In the genomic region with DNA sequence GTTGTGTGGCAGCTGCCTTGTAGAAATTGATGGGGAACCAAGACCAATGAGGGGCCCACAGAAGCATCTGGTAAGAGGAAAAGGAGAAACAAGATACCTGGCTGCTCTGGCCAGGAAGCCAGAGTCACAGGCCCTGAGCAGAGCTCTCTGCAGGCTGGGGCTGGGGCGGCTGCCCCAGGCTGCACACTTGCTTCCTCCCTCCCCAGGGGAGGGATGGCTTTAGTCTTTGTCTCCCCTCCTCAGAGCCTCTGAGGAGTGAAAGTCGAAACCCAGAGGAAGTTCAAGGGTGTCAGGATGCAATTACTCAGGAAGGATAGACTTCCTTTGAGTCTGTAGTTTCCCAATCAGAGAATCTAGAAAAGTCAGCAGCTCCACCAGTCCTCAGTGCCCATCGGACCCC, we compare ENCODE assay signal across 15 mouse cellular contexts.
A peak's percentile ranks its signal among the peaks of the same experiment; 100 is the strongest.
DNase-seq lines count a peak whose midpoint lies in the region; ATAC-seq and TF ChIP-seq lines count a peak whose summit lies in the region.
"Had no signal": no experiment of that assay in that cellular context is flagged by ENCODE, and none has a peak within 500 bp of the region (broad histone marks: within the 10 kb centered on the region; RNA-seq: fewer than 3 reads in every experiment).

No protein-coding gene starts in this region.

- H3K4me3 ChIP-seq in kidney, embryonic 15.5 days (replicated peaks) = no peak overlapping the region
- peak overlapping the region in 1 of 2 experiments; percentile 17; a peak in 2 of 4 replicates for H3K4me3 ChIP-seq in MEL (ENCODE audit: control insufficient read depth in 1 of 2, insufficient read depth in 1 of 2, low read depth in 2 of 2, low read length in 2 of 2)
- H3K4me3 ChIP-seq in embryonic facial prominence, embryonic 10.5 days = no peak overlapping the region
- H3K4me3 ChIP-seq in liver, embryonic 14.5 days (ENCODE audit: insufficient read depth in 1 of 2, low read depth in 2 of 2, low read length in 2 of 2) = no peak overlapping the region
- no peak overlapping the region for H3K4me3 ChIP-seq in midbrain, embryonic 14.5 days (replicated peaks; ENCODE audit: low read depth, low read length)
- no peak overlapping the region for H3K4me3 ChIP-seq in forebrain, embryonic 11.5 days (ENCODE audit: low read depth, low read length)
- H3K4me3 ChIP-seq: hindbrain, embryonic 12.5 days; midbrain, embryonic 10.5 days; neural tube, embryonic 13.5 days had no signal

- H3K4me1 ChIP-seq in kidney, embryonic 15.5 days = peaks cover 9% of the 10 kb centered on the region
- peaks cover 7 to 21% of the 10 kb centered on the region in 2 experiments for H3K4me1 ChIP-seq in MEL (ENCODE audit: control insufficient read depth in 1 of 2, insufficient read depth in 2 of 2, low read length in 2 of 2)
- H3K4me1 ChIP-seq in embryonic facial prominence, embryonic 10.5 days = peaks cover 15% of the 10 kb centered on the region
- H3K4me1 ChIP-seq in liver, embryonic 14.5 days (replicated peaks; ENCODE audit: control insufficient read depth in 2 of 2, insufficient read depth in 2 of 2, low read length in 1 of 2) = peaks cover 0 to 4% of the 10 kb centered on the region in 2 experiments; a peak in 1 of 4 replicates
- no peaks in the 10 kb centered on the region for H3K4me1 ChIP-seq in midbrain, embryonic 14.5 days (ENCODE audit: control insufficient read depth, insufficient read depth, low read length)
- H3K4me1 ChIP-seq in forebrain, embryonic 11.5 days (replicated peaks; ENCODE audit: control insufficient read depth, insufficient read depth, low read length) = no peaks in the 10 kb centered on the region
- H3K4me1 ChIP-seq: hindbrain, embryonic 12.5 days had no signal

- TF ChIP-seq CTCF in MEL (IDR thresholded peaks at IDR 0.05 in 2 of 3, conservative IDR thresholded peaks at IDR 0.05 in 1 of 3; ENCODE audit: control insufficient read depth in 1 of 3, insufficient read depth in 1 of 3, low read depth in 2 of 3, low read length in 3 of 3, poor library complexity in 1 of 3, severe bottlenecking in 1 of 3) = no peak
- TF ChIP-seq CTCF in liver, embryonic 14.5 days (IDR thresholded peaks at IDR 0.05; ENCODE audit: low read depth) = no peak

- no peaks in the 10 kb centered on the region for H3K36me3 ChIP-seq in kidney, embryonic 15.5 days
- peaks cover 0 to 28% of the 10 kb centered on the region in 2 experiments; a peak in 2 of 4 replicates for H3K36me3 ChIP-seq in MEL (ENCODE audit: control insufficient read depth in 1 of 2, insufficient read depth in 2 of 2, low read length in 2 of 2)
- no peaks in the 10 kb centered on the region for H3K36me3 ChIP-seq in embryonic facial prominence, embryonic 10.5 days (replicated peaks)
- H3K36me3 ChIP-seq in liver, embryonic 14.5 days (replicated peaks; ENCODE audit: control insufficient read depth, insufficient read depth, low read depth) = no peaks in the 10 kb centered on the region
- no peaks in the 10 kb centered on the region for H3K36me3 ChIP-seq in midbrain, embryonic 14.5 days (ENCODE audit: control insufficient read depth, insufficient read depth, low read length)
- H3K36me3 ChIP-seq in forebrain, embryonic 11.5 days (ENCODE audit: control insufficient read depth, insufficient read depth, low read length) = no peaks in the 10 kb centered on the region
- H3K36me3 ChIP-seq: hindbrain, embryonic 12.5 days; midbrain, embryonic 10.5 days; neural tube, embryonic 13.5 days had no signal

- no peak for TF ChIP-seq POLR2A in MEL (IDR thresholded peaks at IDR 0.05; ENCODE audit: control insufficient read depth in 1 of 2, insufficient read depth in 1 of 2, low read depth in 1 of 2, low read length in 2 of 2, poor library complexity in 1 of 2)

- DNase-seq in kidney, adult 8-10 months = no peak
- peak; percentile 57 for DNase-seq in MEL (ENCODE audit: low read depth, low spot score)
- peak; percentile 37 for DNase-seq in embryonic facial prominence, embryonic 10.5 days (ENCODE audit: low spot score)
- no peak for DNase-seq in liver, embryonic 14.5 days (ENCODE audit: low read depth in 3 of 3, low spot score in 3 of 3)
- no peak for DNase-seq in midbrain, embryonic 14.5 days
- DNase-seq in forebrain, embryonic 11.5 days (ENCODE audit: low spot score) = no peak
- no peak for DNase-seq in frontal cortex, postnatal 25 days (ENCODE audit: low spot score in 2 of 2)
- DNase-seq: adrenal gland, adult 2 months; cerebellum, adult 11 months had no signal

- TF ChIP-seq RAD21 in MEL (IDR thresholded peaks at IDR 0.05; ENCODE audit: low read depth, low read length) = no peak

- WGBS in kidney, embryonic 15.5 days = 32% methylated on average over 3 of the region's 3 CpGs
- WGBS in embryonic facial prominence, embryonic 10.5 days = 34% methylated on average over 3 of the region's 3 CpGs
- 25% methylated on average over 3 of the region's 3 CpGs for WGBS in liver, embryonic 14.5 days (ENCODE audit: insufficient replicate concordance)
- 49% methylated on average over 3 of the region's 3 CpGs for WGBS in midbrain, embryonic 14.5 days
- 45% methylated on average over 3 of the region's 3 CpGs for WGBS in forebrain, embryonic 11.5 days

- H3K27me3 ChIP-seq in kidney, embryonic 15.5 days = peaks cover 58% of the 10 kb centered on the region
- H3K27me3 ChIP-seq in MEL (ENCODE audit: control insufficient read depth in 1 of 2, insufficient read depth in 2 of 2, low read length in 2 of 2) = no peaks in the 10 kb centered on the region
- peaks cover 99% of the 10 kb centered on the region for H3K27me3 ChIP-seq in embryonic facial prominence, embryonic 10.5 days (replicated peaks; ENCODE audit: low read depth, poor library complexity, severe bottlenecking)
- H3K27me3 ChIP-seq in liver, embryonic 14.5 days (ENCODE audit: control insufficient read depth, insufficient read depth, low read length) = no peaks in the 10 kb centered on the region; the same call in 1 of the 2 replicates
- 0 out of 2 replicates have a peak, but pooled peaks cover 7% of the 10 kb centered on the region for H3K27me3 ChIP-seq in midbrain, embryonic 14.5 days (ENCODE audit: control insufficient read depth, insufficient read depth, low read length)
- H3K27me3 ChIP-seq in forebrain, embryonic 11.5 days (ENCODE audit: control insufficient read depth, insufficient read depth, low read length) = peaks cover 20% of the 10 kb centered on the region; the same call in 1 of the 2 replicates

- 0 out of 2 replicates have a peak overlapping the region, but pooled peaks have one; percentile 45 for H3K27ac ChIP-seq in kidney, embryonic 15.5 days
- peak overlapping the region; percentile 78 for H3K27ac ChIP-seq in MEL (ENCODE audit: control insufficient read depth, low read depth, low read length)
- H3K27ac ChIP-seq in embryonic facial prominence, embryonic 10.5 days (replicated peaks) = no peak overlapping the region
- no peak overlapping the region for H3K27ac ChIP-seq in liver, embryonic 14.5 days
- no peak overlapping the region for H3K27ac ChIP-seq in midbrain, embryonic 14.5 days (replicated peaks; ENCODE audit: low read depth, low read length)
- no peak overlapping the region for H3K27ac ChIP-seq in forebrain, embryonic 11.5 days (ENCODE audit: low read depth, low read length)
- H3K27ac ChIP-seq: hindbrain, embryonic 12.5 days; midbrain, embryonic 10.5 days; neural tube, embryonic 13.5 days had no signal

- H3K4me2 ChIP-seq in kidney, embryonic 15.5 days = no peak overlapping the region
- no peak overlapping the region for H3K4me2 ChIP-seq in liver, embryonic 14.5 days (ENCODE audit: low read depth)
- no peak overlapping the region for H3K4me2 ChIP-seq in midbrain, embryonic 14.5 days (ENCODE audit: low read length)
- no peak overlapping the region for H3K4me2 ChIP-seq in forebrain, embryonic 11.5 days (ENCODE audit: low read depth, low read length, severe bottlenecking)
- H3K4me2 ChIP-seq: hindbrain, embryonic 12.5 days; neural tube, embryonic 13.5 days had no signal

- H3K9ac ChIP-seq in kidney, embryonic 15.5 days = no peak overlapping the region
- H3K9ac ChIP-seq in MEL (ENCODE audit: control insufficient read depth, low read depth, low read length, poor library complexity, severe bottlenecking) = peak overlapping the region; percentile 37
- H3K9ac ChIP-seq in liver, embryonic 14.5 days (replicated peaks) = no peak overlapping the region
- H3K9ac ChIP-seq in midbrain, embryonic 14.5 days (replicated peaks; ENCODE audit: low read length) = no peak overlapping the region
- no peak overlapping the region for H3K9ac ChIP-seq in forebrain, embryonic 11.5 days (ENCODE audit: low read length)
- H3K9ac ChIP-seq: hindbrain, embryonic 12.5 days; neural tube, embryonic 13.5 days had no signal

- H3K79me2 ChIP-seq in MEL (ENCODE audit: control insufficient read depth, insufficient read depth, low read length, poor library complexity) = no peaks in the 10 kb centered on the region

- TF ChIP-seq EP300 in MEL (IDR thresholded peaks at IDR 0.05; ENCODE audit: low read depth in 1 of 2, low read length in 2 of 2) = no peak
- no peak for TF ChIP-seq EP300 in liver, embryonic 14.5 days (IDR thresholded peaks at IDR 0.05; ENCODE audit: low read depth)

- ATAC-seq in kidney, embryonic 15.5 days (replicated peaks; ENCODE audit: low FRiP score) = peak; percentile 81
- 0 out of 2 replicates have a peak, but pooled peaks have one; percentile 37 for ATAC-seq in liver, embryonic 14.5 days (ENCODE audit: insufficient read depth)
- no peak for ATAC-seq in midbrain, embryonic 14.5 days (ENCODE audit: low FRiP score, low TSS enrichment)
- ATAC-seq in forebrain, embryonic 11.5 days (replicated peaks; ENCODE audit: low FRiP score) = no peak
- ATAC-seq: forebrain, embryonic 14.5 days; lung, postnatal 0 days had no signal

- no peaks in the 10 kb centered on the region for H3K9me3 ChIP-seq in kidney, embryonic 15.5 days (replicated peaks)
- H3K9me3 ChIP-seq in MEL (replicated peaks; ENCODE audit: insufficient read depth, low read length) = no peaks in the 10 kb centered on the region
- H3K9me3 ChIP-seq in embryonic facial prominence, embryonic 10.5 days = no peaks in the 10 kb centered on the region
- no peaks in the 10 kb centered on the region for H3K9me3 ChIP-seq in liver, embryonic 14.5 days (ENCODE audit: control insufficient read depth, low read length)
- no peaks in the 10 kb centered on the region for H3K9me3 ChIP-seq in midbrain, embryonic 14.5 days (ENCODE audit: control insufficient read depth, low read length)
- no peaks in the 10 kb centered on the region for H3K9me3 ChIP-seq in forebrain, embryonic 11.5 days (ENCODE audit: control insufficient read depth, low read length)
- H3K9me3 ChIP-seq: hindbrain, embryonic 12.5 days; midbrain, embryonic 10.5 days; neural tube, embryonic 13.5 days had no signal

TF ChIP-seq in MEL, 35 proteins besides CTCF, POLR2A, EP300 and RAD21 (continues in another document):
- no peak for TF ChIP-seq E2F4 (IDR thresholded peaks at IDR 0.05; ENCODE audit: borderline replicate concordance, low read depth, low read length)
- no peak for TF ChIP-seq MAZ (IDR thresholded peaks at IDR 0.05; ENCODE audit: low read depth, low read length)
- no peak for TF ChIP-seq MEF2A (IDR thresholded peaks at IDR 0.05; ENCODE audit: extremely low read depth, insufficient replicate concordance, low read depth, low read length, poor library complexity, severe bottlenecking)
- TF ChIP-seq UBTF (IDR thresholded peaks at IDR 0.05; ENCODE audit: borderline replicate concordance, insufficient read depth, low read depth, low read length) = no peak
- no peak for TF ChIP-seq NELFE (IDR thresholded peaks at IDR 0.05; ENCODE audit: low read depth, low read length)
- no peak for TF ChIP-seq MAX (IDR thresholded peaks at IDR 0.05; ENCODE audit: low read length)

Comparison
In these comparisons a context has a peak if more than half of its experiments do, and no peak if none do; other contexts are left out.
1. ATAC-seq: peak in kidney, embryonic 15.5 days (single experiment) and liver, embryonic 14.5 days (single experiment); none in midbrain, embryonic 14.5 days (single experiment) and forebrain, embryonic 11.5 days (single experiment).
2. H3K27ac ChIP-seq: peak in kidney, embryonic 15.5 days (single experiment) and MEL (single experiment); none in embryonic facial prominence, embryonic 10.5 days (single experiment), liver, embryonic 14.5 days (single experiment), midbrain, embryonic 14.5 days (single experiment) and forebrain, embryonic 11.5 days (single experiment).
3. DNase-seq: peak in MEL (single experiment) and embryonic facial prominence, embryonic 10.5 days (single experiment); none in kidney, adult 8-10 months (0 of 2), liver, embryonic 14.5 days (0 of 3), midbrain, embryonic 14.5 days (single experiment), forebrain, embryonic 11.5 days (single experiment) and frontal cortex, postnatal 25 days (0 of 2).